Mouse (Mus musculus) embryo, embryonic 11.5 days (tissue): ENCODE measurements at regions not wholly inside any gene's neighbourhood (a gene's known extent, or its start where the extent isn't known, plus 50 kb on each side); places are given as distances from the start of the nearest gene placed in this dataset.
A peak's percentile ranks its signal among the peaks of the same experiment; 100 is the strongest.

Experiments
- DNase-seq: peaks from one replicate; pipeline ENCODE4 v3.0.0-alpha.2; 2012; ENCODE audit warnings: low read depth, low spot score

GRCm38 (mm10) chr1:132820136-132820535 is 59.9 kb upstream of the Lrrn2 start:
- no peak for DNase-seq

GRCm38 (mm10) chr1:132818296-132818695 is 61.8 kb upstream of the Lrrn2 start:
- no peak for DNase-seq

- no peak for DNase-seq
Measured at GRCm38 (mm10) chr1:132817366-132817765, 62.7 kb upstream of the Lrrn2 start.

- no peak for DNase-seq
Measured at GRCm38 (mm10) chr1:132805543-132805942, 63.9 kb upstream of the Nfasc start.

- DNase-seq, result no peak
Measured at GRCm38 (mm10) chr1:132803842-132804241, 62.2 kb upstream of the Nfasc start.

GRCm38 (mm10) chr1:132802380-132802779 is 60.8 kb upstream of the Nfasc start:
- DNase-seq, result no peak

- no peak for DNase-seq
Measured at GRCm38 (mm10) chr1:132800285-132800684, 58.7 kb upstream of the Nfasc start.

- peak; percentile 56 for DNase-seq
Measured at GRCm38 (mm10) chr1:132799258-132799657, 57.7 kb upstream of the Nfasc start.

- DNase-seq, result no peak
Measured at GRCm38 (mm10) chr1:132794462-132794861, 52.9 kb upstream of the Nfasc start.
